Mouse (Mus musculus) cerebellum, adult 9-11 months (tissue): ENCODE measurements around the gene 1700109H08Rik.
"Not testable (repeated sequence)": the region's sequence is repeated elsewhere in the genome, so short reads cannot be mapped to it uniquely, and the experiment has no call there.

Experiments used
- DNase-seq: peaks from one replicate; pipeline ENCODE4 v3.0.0; 2022

1700109H08Rik gene

GRCm38 (mm10) chr5:3571266-3571665, at the start of gene 1700109H08Rik:
1700109H08Rik (plus strand) TSS chr5:3571566.
- no peak for DNase-seq

- DNase-seq = no peak
These were observed 49.6 kb upstream of the 1700109H08Rik start for GRCm38 (mm10) chr5:3521741-3522140.

GRCm38 (mm10) chr5:3522826-3523225, 48.5 kb upstream of the 1700109H08Rik start:
- no peak for DNase-seq

- DNase-seq = no peak
These were observed 44.2 kb upstream of the 1700109H08Rik start for GRCm38 (mm10) chr5:3527041-3527691.

- no peak for DNase-seq
These were observed 41.7 kb upstream of the 1700109H08Rik start for GRCm38 (mm10) chr5:3529585-3530189.

GRCm38 (mm10) chr5:3532048-3532447, 39.3 kb upstream of the 1700109H08Rik start:
- not testable (repeated sequence) for DNase-seq

- no peak for DNase-seq
These were observed 34.7 kb upstream of the 1700109H08Rik start for GRCm38 (mm10) chr5:3536592-3537212.

- no peak for DNase-seq
These were observed 32.6 kb upstream of the 1700109H08Rik start for GRCm38 (mm10) chr5:3538505-3539472.

- no peak for DNase-seq
These were observed 29.5 kb upstream of the 1700109H08Rik start for GRCm38 (mm10) chr5:3541871-3542270.

- DNase-seq = peak; percentile 93
These were observed 27.5 kb upstream of the 1700109H08Rik start, which contains the start of gene Fam133b for GRCm38 (mm10) chr5:3543629-3544479. Fam133b (plus strand) TSS chr5:3543833.

GRCm38 (mm10) chr5:3544480-3544769, 26.9 kb upstream of the 1700109H08Rik start:
- no peak for DNase-seq

- DNase-seq = no peak
These were observed 25.1 kb upstream of the 1700109H08Rik start for GRCm38 (mm10) chr5:3546226-3546625.

- DNase-seq = no peak
These were observed 19.9 kb upstream of the 1700109H08Rik start for GRCm38 (mm10) chr5:3551481-3551880.

- DNase-seq = no peak
These were observed 17.2 kb upstream of the 1700109H08Rik start for GRCm38 (mm10) chr5:3554198-3554597.

GRCm38 (mm10) chr5:3574825-3575224, 3.5 kb downstream of the 1700109H08Rik start:
- no peak for DNase-seq

- no peak for DNase-seq
These were observed 6.6 kb downstream of the 1700109H08Rik start for GRCm38 (mm10) chr5:3577939-3578338.

- no peak for DNase-seq
These were observed 7.7 kb downstream of the 1700109H08Rik start for GRCm38 (mm10) chr5:3579066-3579465.

GRCm38 (mm10) chr5:3595693-3596398, 24.5 kb downstream of the 1700109H08Rik start, which contains the start of gene Pex1:
Pex1 (plus strand) TSS chr5:3596066.
- peak; percentile 95 for DNase-seq

GRCm38 (mm10) chr5:3596399-3596766, 25.0 kb downstream of the 1700109H08Rik start, which contains the start of gene Rbm48:
Rbm48 (minus strand) TSS chr5:3596585.
- peak; percentile 88 for DNase-seq

- no peak for DNase-seq
These were observed 25.8 kb downstream of the 1700109H08Rik start for GRCm38 (mm10) chr5:3597171-3597570.

GRCm38 (mm10) chr5:3598766-3599165, 27.4 kb downstream of the 1700109H08Rik start:
- no peak for DNase-seq
